ENCODE assay signal across 8 mouse cellular contexts in the genomic region with DNA sequence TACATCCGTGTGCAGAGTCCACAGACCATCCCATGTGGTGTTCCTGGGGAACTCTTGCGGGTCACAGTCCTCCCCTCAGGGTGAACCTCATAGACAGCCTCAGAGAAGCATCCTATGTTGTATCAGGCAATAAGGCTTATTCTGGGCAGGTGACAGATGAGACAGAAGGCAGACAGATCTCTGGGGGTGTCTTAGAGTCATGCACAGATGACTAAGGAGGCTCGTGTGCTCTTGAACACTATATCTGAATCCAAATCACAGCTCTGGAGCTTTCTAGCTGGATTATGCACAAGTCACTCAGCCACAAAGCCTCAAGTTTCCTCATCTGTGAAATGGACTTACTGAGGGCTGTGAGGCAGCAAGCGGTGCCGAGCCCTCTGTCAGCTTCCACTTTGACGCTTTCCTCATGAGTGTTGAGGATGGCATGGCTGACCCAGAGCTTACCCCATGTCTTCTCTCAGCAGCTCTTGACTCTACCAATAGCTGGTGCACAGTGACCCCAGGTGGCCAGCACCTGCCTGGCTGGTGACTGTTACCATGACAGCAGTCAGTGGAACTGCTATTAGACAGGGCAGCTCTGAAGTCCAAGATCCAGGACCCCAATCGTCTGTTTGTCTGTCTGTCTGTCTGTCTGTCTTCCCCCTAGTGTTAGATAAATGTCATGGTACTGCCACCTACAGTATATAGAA.
A peak's percentile ranks its signal among the peaks of the same experiment; 100 is the strongest.
DNase-seq lines count a peak whose midpoint lies in the region; ATAC-seq and TF ChIP-seq lines count a peak whose summit lies in the region.

No protein-coding gene starts in this region.

- H3K4me2 ChIP-seq in neural tube, embryonic 11.5 days (ENCODE audit: low read depth), result no peak overlapping the region
- no peak overlapping the region for H3K4me2 ChIP-seq in neural tube, embryonic 15.5 days
- H3K4me2 ChIP-seq in embryonic facial prominence, embryonic 14.5 days (ENCODE audit: low read depth, low read length), result no peak overlapping the region
- H3K4me2 ChIP-seq in hindbrain, postnatal 0 days (ENCODE audit: low read depth, low read length), result no peak overlapping the region

- H3K4me3 ChIP-seq in neural tube, embryonic 11.5 days (ENCODE audit: low read depth, low read length), result no peak overlapping the region
- H3K4me3 ChIP-seq in neural tube, embryonic 15.5 days (replicated peaks), result no peak overlapping the region
- H3K4me3 ChIP-seq in embryonic facial prominence, embryonic 14.5 days (ENCODE audit: low read depth, low read length), result no peak overlapping the region
- H3K4me3 ChIP-seq in hindbrain, postnatal 0 days (ENCODE audit: low read length), result no peak overlapping the region
- no peak overlapping the region for H3K4me3 ChIP-seq in lung, adult 2 months (replicated peaks; ENCODE audit: extremely low read depth, low read depth, low read length)

- H3K27ac ChIP-seq in neural tube, embryonic 11.5 days (ENCODE audit: low read depth, low read length), result no peak overlapping the region
- H3K27ac ChIP-seq in neural tube, embryonic 15.5 days (replicated peaks), result no peak overlapping the region
- H3K27ac ChIP-seq in embryonic facial prominence, embryonic 14.5 days (replicated peaks; ENCODE audit: low read depth, low read length), result no peak overlapping the region
- H3K27ac ChIP-seq in hindbrain, postnatal 0 days, result no peak overlapping the region

- H3K27me3 ChIP-seq in neural tube, embryonic 11.5 days (ENCODE audit: control insufficient read depth, insufficient read depth, low read length), result no peaks in the 10 kb centered on the region
- H3K27me3 ChIP-seq in neural tube, embryonic 15.5 days (replicated peaks), result no peaks in the 10 kb centered on the region
- H3K27me3 ChIP-seq in embryonic facial prominence, embryonic 14.5 days (replicated peaks; ENCODE audit: control insufficient read depth, insufficient read depth, low read length), result no peaks in the 10 kb centered on the region
- no peaks in the 10 kb centered on the region for H3K27me3 ChIP-seq in hindbrain, postnatal 0 days (ENCODE audit: insufficient read depth, low read length)

- no peak for ATAC-seq in neural tube, embryonic 11.5 days (ENCODE audit: insufficient read depth, low FRiP score, low TSS enrichment)
- ATAC-seq in neural tube, embryonic 15.5 days (ENCODE audit: low FRiP score), result no peak
- peak; percentile 73 for ATAC-seq in embryonic facial prominence, embryonic 14.5 days (ENCODE audit: low read depth)
- ATAC-seq in hindbrain, postnatal 0 days, result 0 out of 2 replicates have a peak, but pooled peaks have one; percentile 65

- no peaks in the 10 kb centered on the region for H3K36me3 ChIP-seq in neural tube, embryonic 11.5 days (ENCODE audit: control insufficient read depth, insufficient read depth, low read length)
- peaks cover 12% of the 10 kb centered on the region; the same call in 1 of the 2 replicates for H3K36me3 ChIP-seq in neural tube, embryonic 15.5 days
- H3K36me3 ChIP-seq in embryonic facial prominence, embryonic 14.5 days (ENCODE audit: control insufficient read depth, insufficient read depth, low read length), result no peaks in the 10 kb centered on the region
- no peaks in the 10 kb centered on the region for H3K36me3 ChIP-seq in hindbrain, postnatal 0 days (ENCODE audit: insufficient read depth, low read length)

- no peak for TF ChIP-seq POLR2A in lung, adult 2 months (IDR thresholded peaks at IDR 0.05; ENCODE audit: borderline replicate concordance, extremely low read depth, low read depth, low read length)

- peaks cover 3% of the 10 kb centered on the region; the same call in 1 of the 2 replicates for H3K4me1 ChIP-seq in neural tube, embryonic 11.5 days (ENCODE audit: control insufficient read depth, insufficient read depth, low read length)
- peaks cover 17% of the 10 kb centered on the region for H3K4me1 ChIP-seq in neural tube, embryonic 15.5 days
- no peaks in the 10 kb centered on the region for H3K4me1 ChIP-seq in embryonic facial prominence, embryonic 14.5 days (ENCODE audit: control insufficient read depth, insufficient read depth, low read length)
- H3K4me1 ChIP-seq in hindbrain, postnatal 0 days (ENCODE audit: insufficient read depth, low read length), result 0 out of 2 replicates have a peak, but pooled peaks cover 6% of the 10 kb centered on the region
- peaks cover 7% of the 10 kb centered on the region; the same call in 1 of the 2 replicates for H3K4me1 ChIP-seq in lung, adult 2 months (ENCODE audit: control insufficient read depth, insufficient read depth, low read length)

- TF ChIP-seq CTCF in hindbrain, postnatal 0 days (IDR thresholded peaks at IDR 0.05; ENCODE audit: low read depth), result peak; percentile 69
- TF ChIP-seq CTCF in lung, adult 2 months (IDR thresholded peaks at IDR 0.05; ENCODE audit: insufficient read depth, low read length), result peak; percentile 71

- WGBS in neural tube, embryonic 11.5 days, result 77% methylated on average over 7 of the region's 7 CpGs
- WGBS in neural tube, embryonic 15.5 days, result 77% methylated on average over 7 of the region's 7 CpGs
- WGBS in embryonic facial prominence, embryonic 14.5 days, result 75% methylated on average over 7 of the region's 7 CpGs
- 74% methylated on average over 7 of the region's 7 CpGs for WGBS in hindbrain, postnatal 0 days
- 68% methylated on average over 7 of the region's 7 CpGs for WGBS in lung, adult 2 months

- DNase-seq in neural tube, embryonic 11.5 days (ENCODE audit: low spot score), result peak; percentile 57
- peak; percentile 34 for DNase-seq in adrenal gland, adult 8-10 months
- no peak for DNase-seq in embryonic facial prominence, embryonic 14.5 days (ENCODE audit: low spot score)
- peak; percentile 61 for DNase-seq in hindbrain, postnatal 0 days (ENCODE audit: low spot score)
- peak; percentile 34 for DNase-seq in lung, adult 2 months
- peak; percentile 76 for DNase-seq in testis, postnatal 10 days (ENCODE audit: low spot score)
- DNase-seq in ovary, postnatal 10 days (ENCODE audit: low spot score), result no peak

- H3K9me3 ChIP-seq in neural tube, embryonic 11.5 days (ENCODE audit: control insufficient read depth, low read length), result no peaks in the 10 kb centered on the region
- H3K9me3 ChIP-seq in neural tube, embryonic 15.5 days (replicated peaks), result no peaks in the 10 kb centered on the region
- H3K9me3 ChIP-seq in embryonic facial prominence, embryonic 14.5 days (ENCODE audit: control insufficient read depth, low read length), result peaks cover 5% of the 10 kb centered on the region
- H3K9me3 ChIP-seq in hindbrain, postnatal 0 days (ENCODE audit: low read length), result no peaks in the 10 kb centered on the region

- H3K9ac ChIP-seq in neural tube, embryonic 11.5 days (ENCODE audit: low read length), result no peak overlapping the region
- no peak overlapping the region for H3K9ac ChIP-seq in neural tube, embryonic 15.5 days (replicated peaks)
- H3K9ac ChIP-seq in embryonic facial prominence, embryonic 14.5 days (ENCODE audit: low read depth, low read length), result no peak overlapping the region
- no peak overlapping the region for H3K9ac ChIP-seq in hindbrain, postnatal 0 days (replicated peaks; ENCODE audit: low read length)

Comparison
In these comparisons a context has a peak if more than half of its experiments do, and no peak if none do; other contexts are left out.
1. ATAC-seq: peak in embryonic facial prominence, embryonic 14.5 days (single experiment) and hindbrain, postnatal 0 days (single experiment); none in neural tube, embryonic 11.5 days (single experiment) and neural tube, embryonic 15.5 days (single experiment).
2. DNase-seq: peak in neural tube, embryonic 11.5 days (single experiment), adrenal gland, adult 8-10 months (single experiment), hindbrain, postnatal 0 days (single experiment), lung, adult 2 months (single experiment) and testis, postnatal 10 days (single experiment); none in embryonic facial prominence, embryonic 14.5 days (single experiment) and ovary, postnatal 10 days (single experiment).